Mouse (Mus musculus) limb, embryonic 14.5 days (tissue): Measurements from ENCODE around the gene Mgat3. TPM values are rescaled to one million over a fixed set of nuclear protein-coding genes. Genes with fewer than 3 reads are reported as not detected.

Source experiments
- ATAC-seq: fragments of 200-750 bp; cut with Nextera tagmentation; 2 replicates; pipeline ENCODE4 v1.8.0; 2017; ENCODE audit warnings: low read depth, moderate number of reproducible peaks, moderate TSS enrichment; ENCODE audit not compliant: low FRiP score
- DNase-seq: peaks from one replicate; pipeline ENCODE4 v3.0.0-alpha.2; 2015; ENCODE audit warnings: low spot score
- H3K27ac ChIP-seq: fragments of 300-500 bp; sonication (generic); replicated peaks from 2 replicates; pipeline ENCODE4 v1.5.1; 2014; ENCODE audit warnings: low read depth, mild to moderate bottlenecking, low read length, moderate library complexity, mixed read lengths
- H3K27me3 ChIP-seq: fragments of 300-500 bp; sonication (generic); 2 replicates; pipeline ENCODE4 v1.6.1; 2014; ENCODE audit warnings: low read length, mixed read lengths; ENCODE audit not compliant: control insufficient read depth, insufficient read depth
- H3K36me3 ChIP-seq: fragments of 300-500 bp; sonication (generic); 2 replicates; pipeline ENCODE4 v1.6.1; 2014; ENCODE audit warnings: mild to moderate bottlenecking, low read length, moderate library complexity, mixed read lengths; ENCODE audit not compliant: control insufficient read depth, insufficient read depth
- H3K4me1 ChIP-seq: fragments of 300-500 bp; sonication (generic); 2 replicates; pipeline ENCODE4 v1.6.1; 2014; ENCODE audit warnings: antibody characterized with exemption, low read length, mixed read lengths; ENCODE audit not compliant: control insufficient read depth, insufficient read depth
- H3K4me2 ChIP-seq: fragments of 300-500 bp; sonication (generic); replicated peaks from 2 replicates; pipeline ENCODE4 v1.6.1; 2014; ENCODE audit warnings: low read depth, mild to moderate bottlenecking, low read length, moderate library complexity; ENCODE audit not compliant: severe bottlenecking
- H3K4me3 ChIP-seq: fragments of 300-500 bp; sonication (generic); replicated peaks from 2 replicates; pipeline ENCODE4 v1.5.1; 2014; ENCODE audit warnings: low read length
- H3K9ac ChIP-seq: fragments of 300-500 bp; sonication (generic); 2 replicates; pipeline ENCODE4 v1.6.1; 2014; ENCODE audit warnings: mild to moderate bottlenecking, low read depth, low read length, moderate library complexity; ENCODE audit not compliant: severe bottlenecking
- H3K9me3 ChIP-seq: fragments of 300-500 bp; sonication (generic); 2 replicates; pipeline ENCODE4 v1.6.1; 2016; ENCODE audit warnings: low read length; ENCODE audit not compliant: control insufficient read depth
- POLR2A ChIP-seq: fragments of 200-500 bp; IDR thresholded peaks from 2 replicates; pipeline ENCODE4 v1.8.0; 2012; ENCODE audit warnings: inconsistent platforms, mild to moderate bottlenecking, moderate library complexity, borderline replicate concordance; ENCODE audit not compliant: insufficient read depth, insufficient read length; ENCODE audit errors: extremely low read depth
- WGBS: fragments of 180-500 bp; shearing (Covaris S2); extraction: QIAGEN DNeasy Blood & Tissue Kit; methylation state at CpG from one replicate; pipeline ENCODE4 v1.1.7; 2014; 5-methylcytosine and 5-hydroxymethylcytosine counted together
- polyA plus RNA-seq, 2 experiments: library from polyadenylated mRNA; depleted of rRNA in 1 of 2; stranded (reverse) in 1 of 2; unstranded in 1 of 2; fragments of >200 nt; fragmentation: Nextera tagmentation in 1 of 2; extraction: Ambion mirVana in 1 of 2; gene quantifications; 2 replicates each; pipeline versions ENCODE4 v1.2.1 to v1.2.3; 2012 to 2014

Mgat3 gene
- polyA plus RNA-seq, 2 experiments, result 6.7 to 18.1 TPM

- Histone ChIP-seq H3K4me2 (no peak overlapping the region), H3K9ac (no peak overlapping the region), H3K27ac (no peak overlapping the region), H3K9me3 (no peaks in the 10 kb centered on the region), H3K4me1 (peaks cover 9% of the 10 kb centered on the region), H3K27me3 (no peaks in the 10 kb centered on the region), H3K4me3 (no peak overlapping the region), H3K36me3 (peaks cover 69% of the 10 kb centered on the region)
- 93% methylated on average over 3 of the region's 3 CpGs for WGBS
- DNase-seq, result no peak
- no peak for ATAC-seq
- TF ChIP-seq POLR2A, result no peak
Measured at GRCm38 (mm10) chr15:80161199-80161598, 12.3 kb upstream of the Mgat3 start.

- DNase-seq (no peak), ATAC-seq (no peak)
- Histone ChIP-seq H3K36me3 (peaks cover 57% of the 10 kb centered on the region), H3K4me2 (no peak overlapping the region), H3K9ac (no peak overlapping the region), H3K4me3 (no peak overlapping the region), H3K9me3 (no peaks in the 10 kb centered on the region), H3K4me1 (peaks cover 9% of the 10 kb centered on the region), H3K27me3 (no peaks in the 10 kb centered on the region), H3K27ac (no peak overlapping the region)
- WGBS, result 85% methylated on average over 4 of the region's 4 CpGs
- TF ChIP-seq POLR2A, result no peak
Measured at GRCm38 (mm10) chr15:80162401-80162964, 11.0 kb upstream of the Mgat3 start.

GRCm38 (mm10) chr15:80163274-80163673 is 10.2 kb upstream of the Mgat3 start:
- H3K4me3 ChIP-seq, result no peak overlapping the region
- H3K27ac ChIP-seq, result no peak overlapping the region
- H3K36me3 ChIP-seq, result peaks cover 50% of the 10 kb centered on the region
- H3K4me1 ChIP-seq, result peaks cover 9% of the 10 kb centered on the region
- no peaks in the 10 kb centered on the region for H3K27me3 ChIP-seq
- no peak overlapping the region for H3K9ac ChIP-seq
- H3K4me2 ChIP-seq, result no peak overlapping the region
- TF ChIP-seq POLR2A, result no peak
- DNase-seq, result no peak
- ATAC-seq, result no peak
- H3K9me3 ChIP-seq, result no peaks in the 10 kb centered on the region
- WGBS, result 86% methylated on average over 11 of the region's 11 CpGs

GRCm38 (mm10) chr15:80163716-80164115 is 9.8 kb upstream of the Mgat3 start:
- Histone ChIP-seq H3K4me3 (no peak overlapping the region), H3K4me1 (peaks cover 9% of the 10 kb centered on the region), H3K9ac (no peak overlapping the region), H3K36me3 (peaks cover 45% of the 10 kb centered on the region), H3K27ac (no peak overlapping the region), H3K9me3 (no peaks in the 10 kb centered on the region), H3K4me2 (no peak overlapping the region), H3K27me3 (no peaks in the 10 kb centered on the region)
- TF ChIP-seq POLR2A, result no peak
- ATAC-seq, result no peak
- 91% methylated on average over 4 of the region's 4 CpGs for WGBS
- DNase-seq, result no peak

GRCm38 (mm10) chr15:80165396-80165795 is 8.1 kb upstream of the Mgat3 start:
- H3K9ac ChIP-seq, result no peak overlapping the region
- no peaks in the 10 kb centered on the region for H3K9me3 ChIP-seq
- H3K27me3 ChIP-seq, result no peaks in the 10 kb centered on the region
- H3K27ac ChIP-seq, result no peak overlapping the region
- no peaks in the 10 kb centered on the region for H3K4me1 ChIP-seq
- no peak overlapping the region for H3K4me3 ChIP-seq
- H3K36me3 ChIP-seq, result peaks cover 28% of the 10 kb centered on the region
- no peak for TF ChIP-seq POLR2A
- ATAC-seq (no peak), DNase-seq (no peak)
- WGBS, result 47% methylated on average over 5 of the region's 5 CpGs
- H3K4me2 ChIP-seq, result no peak overlapping the region
